Comparison of ENCODE assay signal across 25 mouse cellular contexts in genomic region chr6:137985169-137985568, GRCm38 (mm10).
"Had no signal": no experiment of that assay in that cellular context is flagged by ENCODE, and none has a peak within 500 bp of the region (broad histone marks: within the 10 kb centered on the region; RNA-seq: fewer than 3 reads in every experiment).

No protein-coding gene starts in this region.

- DNase-seq: gastrocnemius, postnatal 14 days; gastrocnemius, postnatal 36 days; heart, adult 2 months; heart, postnatal 10 days; heart, postnatal 4 days; kidney, adult 11 months; kidney, adult 2 months; kidney, adult 9 months; kidney, postnatal 14 days; kidney, postnatal 36 days; layer of hippocampus, adult 9-11 months; liver; liver, embryonic 13.5 days had no signal

- H3K4me2 ChIP-seq: heart, embryonic 12.5 days; hindbrain, embryonic 12.5 days; hindbrain, embryonic 14.5 days; kidney, embryonic 15.5 days; limb, embryonic 12.5 days; liver, embryonic 11.5 days; liver, embryonic 13.5 days; liver, embryonic 15.5 days had no signal

- H3K9me3 ChIP-seq: heart, embryonic 12.5 days; hindbrain, embryonic 10.5 days; hindbrain, embryonic 12.5 days; kidney, embryonic 15.5 days; limb, embryonic 12.5 days; liver, embryonic 13.5 days; liver, embryonic 15.5 days had no signal

- H3K36me3 ChIP-seq: heart, embryonic 12.5 days; hindbrain, embryonic 10.5 days; hindbrain, embryonic 12.5 days; kidney, embryonic 15.5 days; limb, embryonic 12.5 days; liver, embryonic 13.5 days; liver, embryonic 15.5 days had no signal

- H3K4me3 ChIP-seq: heart, adult 2 months; heart, embryonic 12.5 days; hindbrain, embryonic 10.5 days; hindbrain, embryonic 12.5 days; kidney, embryonic 15.5 days; left cerebral cortex, adult 2 months; limb, embryonic 12.5 days; liver, embryonic 13.5 days; liver, embryonic 15.5 days had no signal

- H3K27me3 ChIP-seq: heart, embryonic 12.5 days; hindbrain, embryonic 12.5 days; kidney, embryonic 15.5 days; limb, embryonic 12.5 days; liver, embryonic 13.5 days; liver, embryonic 15.5 days had no signal

- H3K27ac ChIP-seq: heart, adult 2 months; hindbrain, embryonic 10.5 days; hindbrain, embryonic 12.5 days; hindbrain, embryonic 14.5 days; kidney, embryonic 15.5 days; kidney, postnatal 0 days; left cerebral cortex, adult 2 months; limb, embryonic 12.5 days; liver, embryonic 13.5 days; liver, embryonic 15.5 days had no signal

- ATAC-seq: hindbrain, embryonic 16.5 days; intestine, embryonic 16.5 days had no signal

- H3K4me1 ChIP-seq: heart, embryonic 12.5 days; kidney, embryonic 15.5 days; liver, embryonic 13.5 days; liver, embryonic 15.5 days had no signal

- H3K9ac ChIP-seq: heart, embryonic 12.5 days; hindbrain, embryonic 12.5 days; hindbrain, embryonic 14.5 days; kidney, embryonic 15.5 days; limb, embryonic 12.5 days; liver, embryonic 13.5 days; liver, embryonic 15.5 days had no signal
